Mouse (Mus musculus): Measurements from ENCODE around the gene Rab23.
"Not testable (repeated sequence)": the region's sequence is repeated elsewhere in the genome, so short reads cannot be mapped to it uniquely, and the experiment has no call there.

Rab23 gene

GRCm38 (mm10) chr1:33734001-33734685 lies 14.5 kb downstream of the Rab23 start:
- no peak for DNase-seq (ENCODE audit: low spot score)

DNA sequence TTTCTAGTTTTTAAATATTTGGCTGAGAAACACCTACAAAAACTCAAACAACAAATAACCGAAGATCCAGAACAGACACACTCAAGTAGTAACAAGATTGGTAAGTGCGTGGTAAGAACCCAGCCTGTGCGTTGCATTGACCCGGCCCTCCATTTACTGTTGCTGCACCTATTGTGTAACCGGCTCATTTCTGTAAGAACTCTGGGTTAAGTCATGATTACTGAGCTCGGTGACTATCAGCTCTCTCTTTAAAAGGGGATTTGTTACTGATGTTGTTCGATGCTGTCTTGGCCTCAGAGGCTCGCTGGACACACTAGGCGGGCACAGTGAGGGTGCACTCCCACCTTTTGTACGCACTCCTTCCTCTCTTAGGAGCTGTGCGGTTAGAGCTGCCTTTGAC lies 18.6 kb downstream of the Rab23 start:
- no peak for DNase-seq (ENCODE audit: low spot score)

GRCm38 (mm10) chr1:33738681-33739278 lies 19.1 kb downstream of the Rab23 start:
- DNase-seq (ENCODE audit: low spot score) = no peak

DNA sequence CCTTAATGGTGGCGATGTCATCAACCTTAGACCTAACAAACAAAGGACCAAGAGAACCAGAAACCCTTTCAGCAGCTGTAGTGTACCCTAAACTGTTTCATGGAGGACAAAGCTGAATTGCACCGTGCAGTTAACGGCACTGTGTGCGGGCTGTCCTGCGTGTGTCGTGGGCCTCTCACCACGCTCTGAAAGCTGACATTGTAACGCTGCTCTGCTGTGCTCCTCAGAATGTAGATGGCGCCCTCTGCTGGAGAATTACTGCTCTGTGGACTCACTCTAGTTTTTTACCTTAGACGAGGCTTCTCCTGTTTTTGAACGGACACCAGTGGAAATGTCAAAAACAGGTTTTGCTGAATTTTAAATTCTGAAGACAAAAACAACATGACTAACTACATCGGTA lies 19.6 kb downstream of the Rab23 start:
- peak; percentile 75 for DNase-seq (ENCODE audit: low spot score)

GRCm38 (mm10) chr1:33742903-33743302 lies 23.2 kb downstream of the Rab23 start:
- no peak for DNase-seq (ENCODE audit: low spot score)

DNA sequence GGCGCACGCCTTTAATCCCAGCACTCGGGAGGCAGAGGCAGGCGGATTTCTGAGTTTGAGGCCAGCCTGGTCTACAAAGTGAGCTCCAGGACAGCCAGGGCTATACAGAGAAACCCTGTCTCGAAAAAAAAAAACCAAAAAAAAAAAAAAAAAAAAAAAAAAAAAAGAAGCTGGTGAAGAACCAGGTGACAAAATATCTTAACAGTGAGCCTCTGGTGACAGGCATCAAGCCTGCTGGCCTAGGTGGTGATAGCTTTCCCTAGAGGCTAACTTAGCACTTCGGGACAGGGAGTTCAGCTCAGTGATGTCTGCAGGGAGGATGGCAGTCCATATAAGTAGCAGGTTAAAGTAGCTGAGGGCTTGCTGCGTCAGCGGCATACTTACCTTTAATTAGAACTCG lies 25.1 kb downstream of the Rab23 start:
- DNase-seq (ENCODE audit: low spot score) = not testable (repeated sequence)

GRCm38 (mm10) chr1:33745901-33746300 lies 26.2 kb downstream of the Rab23 start:
- no peak for DNase-seq (ENCODE audit: low spot score)

GRCm38 (mm10) chr1:33749109-33749508 lies 29.4 kb downstream of the Rab23 start:
- no peak for DNase-seq (ENCODE audit: low spot score)

GRCm38 (mm10) chr1:33749709-33750108 lies 30.0 kb downstream of the Rab23 start:
- not testable (repeated sequence) for DNase-seq (ENCODE audit: low spot score)

- DNase-seq (ENCODE audit: low spot score) = peak; percentile 41
Measured at GRCm38 (mm10) chr1:33751283-33751682, 31.6 kb downstream of the Rab23 start.

GRCm38 (mm10) chr1:33754089-33754488 lies 34.4 kb downstream of the Rab23 start:
- DNase-seq (ENCODE audit: low spot score) = no peak

GRCm38 (mm10) chr1:33754965-33755735 lies 35.5 kb downstream of the Rab23 start:
- DNase-seq (ENCODE audit: low spot score) = no peak

DNA sequence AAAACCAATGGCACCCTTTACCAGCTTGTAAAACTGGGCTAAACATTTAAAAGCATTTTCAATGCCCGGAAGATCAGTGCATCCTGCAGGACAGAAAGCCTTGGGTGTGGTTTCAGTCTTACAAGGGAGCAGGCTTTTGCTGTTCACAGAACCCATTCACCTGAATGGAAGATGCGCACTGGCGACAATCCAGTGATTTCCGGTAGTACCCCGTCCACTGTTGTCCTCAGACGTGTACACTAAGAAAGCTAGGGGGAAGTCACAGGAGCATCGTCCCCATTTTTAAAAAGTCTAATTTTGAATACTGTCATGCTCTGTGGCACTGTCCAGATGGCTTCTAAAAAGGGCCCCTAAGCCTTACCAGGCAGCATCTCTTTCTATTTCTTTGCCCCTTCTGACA lies 36.1 kb downstream of the Rab23 start:
- no peak for DNase-seq (ENCODE audit: low spot score)

- DNase-seq (ENCODE audit: low spot score) = no peak
Measured at GRCm38 (mm10) chr1:33756258-33757032, 36.8 kb downstream of the Rab23 start.

DNA sequence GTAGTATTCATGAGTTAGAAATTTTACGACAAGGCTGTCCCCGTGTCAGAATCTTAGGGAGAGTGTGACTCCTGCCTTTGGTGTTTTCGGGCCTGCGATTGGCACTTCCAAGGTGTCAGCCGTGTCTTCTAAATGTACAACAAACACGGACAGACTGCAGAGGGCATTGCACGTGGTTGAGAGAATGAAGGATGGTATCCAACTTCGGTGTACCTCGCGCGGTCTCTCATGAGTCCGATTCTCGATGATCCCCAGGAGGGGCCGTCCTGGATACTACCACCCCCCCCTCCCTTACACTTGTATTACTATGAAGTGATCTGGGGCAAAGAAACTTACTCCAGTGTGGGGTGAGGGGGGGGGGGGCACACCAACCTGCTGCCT lies 37.3 kb downstream of the Rab23 start:
- no peak for DNase-seq (ENCODE audit: low spot score)

DNA sequence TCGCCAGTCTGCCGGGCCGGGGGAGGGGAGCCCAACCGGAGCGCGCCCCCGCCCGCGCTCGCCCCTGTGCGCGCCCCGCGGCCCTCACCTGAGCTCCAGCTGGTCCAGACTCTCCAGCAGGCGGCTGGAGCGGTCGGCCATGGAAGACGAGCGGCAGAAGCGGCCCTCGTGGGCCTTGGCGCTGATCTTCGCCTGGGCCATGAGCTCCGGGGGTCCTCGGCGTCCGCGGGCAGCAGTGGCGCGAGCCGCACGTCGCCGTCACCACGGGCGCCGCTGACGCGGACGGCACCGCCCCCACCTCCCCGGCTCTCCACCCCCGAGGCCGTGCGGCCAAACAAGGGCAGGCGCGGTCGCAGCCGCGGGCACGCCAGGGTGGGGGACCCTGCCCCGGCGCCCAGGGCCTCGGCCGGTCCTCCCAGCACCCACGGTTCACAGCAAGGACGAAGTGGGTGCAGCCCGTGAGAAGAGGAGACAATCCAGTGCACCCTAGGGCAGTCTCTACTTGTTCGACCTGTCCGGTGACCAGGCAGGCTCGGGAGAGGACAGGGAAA lies 37.9 kb downstream of the Rab23 start, which contains the start of gene Bag2:
TSS of gene Bag2 (minus strand) at position 305 of the 551 bp plus-strand sequence.
- no peak for DNase-seq (ENCODE audit: low spot score)

DNA sequence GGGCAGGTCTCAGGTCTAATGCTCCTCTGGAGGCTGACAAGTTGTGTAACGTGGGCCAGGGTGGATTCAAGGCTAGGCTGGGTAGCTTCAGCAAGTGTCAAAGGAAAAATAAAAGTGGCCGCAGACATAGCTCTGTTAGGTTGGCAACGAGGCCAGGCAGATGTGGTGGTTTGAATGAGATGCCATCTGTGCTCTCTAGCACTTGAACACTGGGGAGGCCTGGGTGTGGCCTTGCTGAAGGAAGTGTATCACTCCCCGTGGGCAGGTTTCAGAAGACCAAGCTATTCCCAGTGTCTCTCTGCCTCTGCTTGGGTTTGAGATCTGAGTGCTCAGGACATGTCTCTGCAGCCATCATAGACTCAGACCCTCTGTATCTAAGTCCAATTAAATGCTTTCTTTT lies 38.8 kb downstream of the Rab23 start:
- no peak for DNase-seq (ENCODE audit: low spot score)

- DNase-seq (ENCODE audit: low spot score) = no peak
Measured at GRCm38 (mm10) chr1:33763826-33764225, 44.1 kb downstream of the Rab23 start.

DNA sequence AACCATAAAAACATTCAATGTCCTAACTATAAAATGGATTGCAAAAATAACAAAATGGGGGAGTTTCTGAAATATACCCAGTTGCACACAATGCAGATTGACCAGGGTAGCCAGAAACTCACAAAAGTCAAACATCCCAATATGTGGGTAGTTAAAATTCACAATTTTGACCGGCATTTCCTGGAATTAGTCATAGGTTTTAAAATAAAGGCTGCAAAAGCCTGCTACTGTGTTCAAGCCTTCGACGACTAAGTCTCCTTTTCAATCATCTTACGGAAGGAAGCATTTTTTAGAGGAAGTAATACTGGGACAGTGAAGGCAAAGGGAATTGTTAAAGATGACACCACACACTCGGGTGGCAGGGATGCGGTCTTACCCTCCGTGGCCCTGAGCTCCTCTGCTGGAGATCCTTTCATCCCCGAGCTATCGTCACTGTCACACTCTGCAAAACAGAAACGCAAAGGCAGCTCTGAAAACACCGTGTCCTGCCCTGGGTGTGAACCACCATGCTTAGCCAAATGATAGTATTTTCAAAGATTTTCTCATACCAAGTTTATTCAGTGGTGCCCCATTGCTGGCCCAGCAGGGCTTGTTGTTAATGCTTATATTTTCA lies 45.9 kb downstream of the Rab23 start:
- no peak for DNase-seq (ENCODE audit: low spot score)

GRCm38 (mm10) chr1:33766520-33767508 lies 47.1 kb downstream of the Rab23 start:
- no peak for DNase-seq (ENCODE audit: low spot score)

Measured in left cerebral cortex, adult 11 months (tissue).